Mouse (Mus musculus) G1E (cell line): ENCODE results near the gene Pofut1.

Experiments used
- CTCF ChIP-seq: IDR thresholded peaks from 2 replicates; pipeline ENCODE4 v1.5.1; 2012; ENCODE audit warnings: low read depth, low read length, inconsistent platforms, mixed read lengths
- GATA1 ChIP-seq: IDR thresholded peaks from 2 replicates; pipeline ENCODE4 v1.6.1; 2012; ENCODE audit warnings: borderline replicate concordance, low read length, inconsistent platforms, mixed read lengths

DNA sequence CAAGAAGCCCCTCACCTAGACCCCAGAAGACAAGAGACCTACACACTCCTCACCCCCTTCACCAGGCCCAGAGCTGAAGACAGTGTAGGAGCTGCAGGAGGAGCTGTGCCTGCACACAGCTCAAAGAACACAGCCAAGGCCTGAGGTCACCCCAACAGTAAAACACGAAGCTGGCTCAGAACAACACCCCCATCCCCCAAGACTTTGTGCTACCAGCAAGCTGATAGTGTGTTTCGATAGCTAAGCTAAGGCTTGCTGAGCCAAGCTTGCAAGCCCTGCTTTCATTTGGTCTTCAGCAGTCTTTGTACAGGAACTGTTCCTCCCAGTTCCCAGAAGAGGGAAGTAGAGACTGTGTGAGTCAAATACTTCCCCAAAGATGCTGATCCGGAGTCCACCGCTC is 57.5 kb downstream of the Pofut1 start:
- TF ChIP-seq CTCF (no peak), GATA1 (no peak)
